12 mouse cellular contexts compared by ENCODE assay signal in the genomic region with DNA sequence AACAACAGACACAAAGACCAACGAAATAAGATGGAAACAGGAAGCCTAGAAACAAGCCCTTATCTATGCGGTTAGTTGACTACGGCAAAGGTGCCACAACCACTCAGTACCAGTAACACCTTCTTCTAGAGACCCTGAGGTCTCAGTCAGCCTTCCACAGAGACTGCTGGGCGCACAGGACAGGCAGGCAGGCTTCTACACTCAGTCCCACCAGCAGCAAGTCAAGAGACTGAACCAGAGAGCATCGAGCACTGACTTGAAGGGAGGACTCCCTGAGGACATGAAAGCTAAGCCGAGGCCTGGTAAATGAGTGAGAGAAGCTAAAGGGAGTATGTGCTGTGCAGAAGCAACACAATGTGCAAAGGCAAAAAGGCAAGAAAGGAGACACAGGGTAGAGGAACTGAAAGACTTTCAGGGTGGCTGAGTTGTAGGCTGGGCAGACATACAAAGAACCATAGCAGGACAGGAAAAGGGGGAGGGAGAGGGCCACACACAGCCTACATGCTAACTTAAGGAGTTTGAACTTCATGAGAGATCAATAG. TPM values are rescaled to one million over a fixed set of nuclear protein-coding genes. Genes with fewer than 3 reads are reported as not detected.
DNase-seq lines count a peak whose midpoint lies in the region; ATAC-seq and TF ChIP-seq lines count a peak whose summit lies in the region.
"Had no signal": no experiment of that assay in that cellular context is flagged by ENCODE, and none has a peak within 500 bp of the region (broad histone marks: within the 10 kb centered on the region; RNA-seq: fewer than 3 reads in every experiment).

No protein-coding gene starts in this region.

- peaks cover 15% of the 10 kb centered on the region for H3K4me1 ChIP-seq in lung, postnatal 0 days (ENCODE audit: insufficient read depth, low read depth, low read length)
- H3K4me1 ChIP-seq in CH12.LX (ENCODE audit: control insufficient read depth in 1 of 2, insufficient read depth in 2 of 2): peaks cover 15 to 62% of the 10 kb centered on the region in 2 experiments
- H3K4me1 ChIP-seq: embryonic facial prominence, embryonic 13.5 days had no signal

- H3K4me3 ChIP-seq in lung, postnatal 0 days (ENCODE audit: low read depth, low read length): no peak overlapping the region
- peak overlapping the region; percentile 14 to 39 (median 23) for H3K4me3 ChIP-seq in CH12.LX (replicated peaks in 1 of 3; ENCODE audit: low read depth in 2 of 3, low read length in 2 of 3, poor library complexity in 1 of 3)
- H3K4me3 ChIP-seq: embryonic facial prominence, embryonic 13.5 days; left cerebral cortex, adult 2 months; stomach, embryonic 15.5 days had no signal

- peak; percentile 33; the same call in 1 of the 2 replicates for TF ChIP-seq POLR2A in CH12.LX (IDR thresholded peaks at IDR 0.05; ENCODE audit: low read depth, low read length)

- in situ Hi-C loops in CH12.LX (cut with MboI; ENCODE audit: low pct_ligation_motif_present, low pct_unique_long_range_greater_than_20kb, low sequenced_read_pairs): no loop called here

- H3K27me3 ChIP-seq in lung, postnatal 0 days (replicated peaks; ENCODE audit: insufficient read depth, low read length): no peaks in the 10 kb centered on the region
- H3K27me3 ChIP-seq in CH12.LX (replicated peaks): no peaks in the 10 kb centered on the region
- H3K27me3 ChIP-seq: embryonic facial prominence, embryonic 13.5 days; stomach, embryonic 15.5 days had no signal

- 80% methylated on average over 6 of the region's 6 CpGs for WGBS in lung, postnatal 0 days

- H3K36me3 ChIP-seq in lung, postnatal 0 days (ENCODE audit: insufficient read depth, low read length): no peaks in the 10 kb centered on the region; the same call in 1 of the 2 replicates
- H3K36me3 ChIP-seq in CH12.LX (replicated peaks in 1 of 2; ENCODE audit: control insufficient read depth in 1 of 2, insufficient read depth in 1 of 2, low read length in 1 of 2): peaks cover 3 to 51% of the 10 kb centered on the region in 2 experiments

- DNase-seq in lung, postnatal 0 days (ENCODE audit: low spot score): no peak
- DNase-seq in lung, postnatal 25 days (ENCODE audit: low spot score): no peak
- peak; percentile 76 for DNase-seq in CH12.LX (ENCODE audit: extremely low read depth)
- no peak for DNase-seq in frontal cortex, adult 2 months (ENCODE audit: extremely low spot score in 1 of 2, low spot score in 1 of 2)
- DNase-seq in gastrocnemius, postnatal 10 days: no peak
- DNase-seq: adrenal gland, postnatal 10 days; heart, postnatal 4 days had no signal

- H3K9ac ChIP-seq in lung, postnatal 0 days (replicated peaks; ENCODE audit: low read depth): no peak overlapping the region
- H3K9ac ChIP-seq in CH12.LX (ENCODE audit: insufficient read depth, low read depth): peak overlapping the region; percentile 55
- H3K9ac ChIP-seq: embryonic facial prominence, embryonic 13.5 days; stomach, embryonic 15.5 days had no signal

- TF ChIP-seq EP300 in lung, postnatal 0 days (IDR thresholded peaks at IDR 0.05): no peak
- TF ChIP-seq EP300 in CH12.LX (IDR thresholded peaks at IDR 0.05; ENCODE audit: low read length): peak; percentile 68

- peak overlapping the region; percentile 14; the same call in 1 of the 2 replicates for H3K27ac ChIP-seq in lung, postnatal 0 days (ENCODE audit: low read length)
- H3K27ac ChIP-seq in CH12.LX (ENCODE audit: insufficient read depth, low read depth): peak overlapping the region; percentile 97
- H3K27ac ChIP-seq: embryonic facial prominence, embryonic 13.5 days; left cerebral cortex, adult 2 months; stomach, embryonic 15.5 days had no signal

- no peak overlapping the region for H3K4me2 ChIP-seq in lung, postnatal 0 days (replicated peaks; ENCODE audit: low read depth, low read length)
- H3K4me2 ChIP-seq in CH12.LX (ENCODE audit: insufficient read depth, low read depth, poor library complexity, severe bottlenecking): peak overlapping the region; percentile 98
- H3K4me2 ChIP-seq: embryonic facial prominence, embryonic 13.5 days; stomach, embryonic 15.5 days had no signal

- TF ChIP-seq CTCF in lung, postnatal 0 days (IDR thresholded peaks at IDR 0.05): no peak; the same call in 1 of the 2 replicates
- TF ChIP-seq CTCF in CH12.LX (conservative IDR thresholded peaks at IDR 0.05 in 1 of 2, IDR thresholded peaks at IDR 0.05 in 1 of 2; ENCODE audit: low read depth in 2 of 2, low read length in 2 of 2): no peak

- peaks cover 20% of the 10 kb centered on the region for H3K79me2 ChIP-seq in CH12.LX (replicated peaks; ENCODE audit: control insufficient read depth, extremely low read depth, insufficient read depth, poor library complexity, severe bottlenecking)

- ATAC-seq in lung, postnatal 0 days: no peak
- ATAC-seq in common myeloid progenitor, adult 5-6 weeks (replicated peaks; ENCODE audit: low read depth, poor library complexity, severe bottlenecking): peak; percentile 53
- peak; percentile 25; the same call in 1 of the 2 replicates for ATAC-seq in megakaryocyte progenitor cell, adult 5-6 weeks (replicated peaks; ENCODE audit: poor library complexity)

- H3K9me3 ChIP-seq in lung, postnatal 0 days (ENCODE audit: low read length): no peaks in the 10 kb centered on the region
- H3K9me3 ChIP-seq in CH12.LX (replicated peaks; ENCODE audit: low read length): no peaks in the 10 kb centered on the region
- H3K9me3 ChIP-seq: embryonic facial prominence, embryonic 13.5 days; stomach, embryonic 15.5 days had no signal

- TF ChIP-seq RAD21 in CH12.LX (IDR thresholded peaks at IDR 0.05; ENCODE audit: low read depth, low read length): no peak

- dilution Hi-C loops in CH12.LX (cut with MboI; ENCODE audit: extremely low pct_ligation_motif_present, extremely low pct_unique_long_range_greater_than_20kb, low sequenced_read_pairs): no loop called here

TF ChIP-seq in CH12.LX, 34 proteins besides CTCF, POLR2A, EP300 and RAD21 (continues in another document):
- TF ChIP-seq MAFK (IDR thresholded peaks at IDR 0.05; ENCODE audit: insufficient replicate concordance, low read length): 0 out of 2 replicates have a peak, but pooled peaks have one; percentile 19
- TF ChIP-seq KAT2A (IDR thresholded peaks at IDR 0.05; ENCODE audit: insufficient replicate concordance, low read length): 0 out of 2 replicates have a peak, but pooled peaks have one; percentile 15
- peak; percentile 57; the same call in 1 of the 2 replicates for TF ChIP-seq MXI1 (IDR thresholded peaks at IDR 0.05; ENCODE audit: low read depth, low read length)
- no peak for TF ChIP-seq BHLHE40 (IDR thresholded peaks at IDR 0.05; ENCODE audit: low read depth, low read length)
- TF ChIP-seq TCF12 (IDR thresholded peaks at IDR 0.05; ENCODE audit: low read depth, low read length): peak; percentile 18; the same call in 1 of the 2 replicates

RNA-seq across cellular contexts. Expression of a gene that starts 16.8 kb away (rescaled TPM):
- 10.5 and 10.9 TPM in 2 replicates for polyA plus RNA-seq in lung, postnatal 0 days (2015; fragmentation: Nextera tagmentation; extraction: Ambion mirVana)
- total RNA-seq in CH12.LX (2012; rRNA removed): 8.1 and 8.7 TPM in 2 replicates
- total RNA-seq in CH12.LX (2014; rRNA removed): 7.4 and 7.9 TPM in 2 replicates
- polyA plus RNA-seq in CH12.LX (2012; ENCODE audit: insufficient read length, low read depth): 12.8 and 15.8 TPM in 2 replicates
- 9.4 and 13.4 TPM in 2 replicates for total RNA-seq in common myeloid progenitor, adult 5-6 weeks (2017)
- total RNA-seq in megakaryocyte progenitor cell, adult 5-6 weeks (2015): 12.6 and 13.2 TPM in 2 replicates
- total RNA-seq in megakaryocyte progenitor cell, adult 5-6 weeks (2017): 7.7 and 9.2 TPM in 2 replicates
- 24.2 and 28.5 TPM in 2 replicates for polyA plus RNA-seq in frontal cortex, adult 2 months (2012; rRNA removed)
- total RNA-seq in gastrocnemius, postnatal 10 days (2021): 10 to 100 TPM; 19.9 to 25.2 TPM

RNA-seq across cellular contexts. Expression of a gene that starts 17.2 kb away (rescaled TPM):
- polyA plus RNA-seq in lung, postnatal 0 days (2015; fragmentation: Nextera tagmentation; extraction: Ambion mirVana): 2.9 and 3.7 TPM in 2 replicates
- total RNA-seq in CH12.LX (2012; rRNA removed): 0.13 and 0.21 TPM in 2 replicates
- total RNA-seq in CH12.LX (2014; rRNA removed): 0.13 TPM in 1 of 2 replicates, not detected in the other
- polyA plus RNA-seq in CH12.LX (2012; ENCODE audit: insufficient read length, low read depth): 0.38 and 0.50 TPM in 2 replicates
- total RNA-seq in common myeloid progenitor, adult 5-6 weeks (2017): not detected in 2 replicates
- total RNA-seq in megakaryocyte progenitor cell, adult 5-6 weeks (2015): not detected in 2 replicates
- total RNA-seq in megakaryocyte progenitor cell, adult 5-6 weeks (2017): not detected in 2 replicates
- polyA plus RNA-seq in frontal cortex, adult 2 months (2012; rRNA removed): 0.17 TPM in 1 of 2 replicates, not detected in the other
- not detected for total RNA-seq in gastrocnemius, postnatal 10 days (2021)
- total RNA-seq: adrenal gland, postnatal 10 days; heart, postnatal 4 days had no signal
- polyA plus RNA-seq: stomach, embryonic 15.5 days had no signal

RNA-seq across cellular contexts. Expression of a gene that starts 42.8 kb away (rescaled TPM):
- polyA plus RNA-seq in lung, postnatal 0 days (2015; fragmentation: Nextera tagmentation; extraction: Ambion mirVana): 14.3 and 15.9 TPM in 2 replicates
- total RNA-seq in CH12.LX (2012; rRNA removed): 21.3 and 21.4 TPM in 2 replicates
- total RNA-seq in CH12.LX (2014; rRNA removed): 17.3 TPM in 2 replicates
- polyA plus RNA-seq in CH12.LX (2012; ENCODE audit: insufficient read length, low read depth): 28.2 and 29.4 TPM in 2 replicates
- total RNA-seq in common myeloid progenitor, adult 5-6 weeks (2017): 13.4 and 16.9 TPM in 2 replicates
- 18.3 and 21.2 TPM in 2 replicates for total RNA-seq in megakaryocyte progenitor cell, adult 5-6 weeks (2015)
- 14.4 and 20.1 TPM in 2 replicates for total RNA-seq in megakaryocyte progenitor cell, adult 5-6 weeks (2017)
- polyA plus RNA-seq in frontal cortex, adult 2 months (2012; rRNA removed): 31.5 and 32.3 TPM in 2 replicates
- total RNA-seq in gastrocnemius, postnatal 10 days (2021): 1 to 10 TPM; 5.2 to 7.0 TPM

RNA-seq across cellular contexts. Expression of a gene that starts 44.6 kb away (rescaled TPM):
- polyA plus RNA-seq in lung, postnatal 0 days (2015; fragmentation: Nextera tagmentation; extraction: Ambion mirVana): 46.3 and 50.1 TPM in 2 replicates
- total RNA-seq in CH12.LX (2012; rRNA removed) (40.2 and 42.6 TPM in 2 replicates), CH12.LX (2014; rRNA removed) (29.7 and 31.9 TPM in 2 replicates)
- 21.3 and 21.7 TPM in 2 replicates for polyA plus RNA-seq in CH12.LX (2012; ENCODE audit: insufficient read length, low read depth)
- 23.6 and 24.3 TPM in 2 replicates for total RNA-seq in common myeloid progenitor, adult 5-6 weeks (2017)
- 30.9 and 32.4 TPM in 2 replicates for total RNA-seq in megakaryocyte progenitor cell, adult 5-6 weeks (2015)
- 25.1 and 28.5 TPM in 2 replicates for total RNA-seq in megakaryocyte progenitor cell, adult 5-6 weeks (2017)
- polyA plus RNA-seq in frontal cortex, adult 2 months (2012; rRNA removed): 47.0 and 47.1 TPM in 2 replicates
- 10 to 100 TPM; 24.2 to 26.9 TPM for total RNA-seq in gastrocnemius, postnatal 10 days (2021)

RNA-seq across cellular contexts. Expression of a gene that starts 50.1 kb away (rescaled TPM):
- polyA plus RNA-seq in lung, postnatal 0 days (2015; fragmentation: Nextera tagmentation; extraction: Ambion mirVana): 82.3 and 97.4 TPM in 2 replicates
- total RNA-seq in CH12.LX (2012; rRNA removed): 144 and 193 TPM in 2 replicates
- 205 and 223 TPM in 2 replicates for total RNA-seq in CH12.LX (2014; rRNA removed)
- polyA plus RNA-seq in CH12.LX (2012; ENCODE audit: insufficient read length, low read depth): 7.9 and 11.2 TPM in 2 replicates
- total RNA-seq in common myeloid progenitor, adult 5-6 weeks (2017): 50.5 and 55.0 TPM in 2 replicates
- 261 and 316 TPM in 2 replicates for total RNA-seq in megakaryocyte progenitor cell, adult 5-6 weeks (2015)
- 26.3 and 49.1 TPM in 2 replicates for total RNA-seq in megakaryocyte progenitor cell, adult 5-6 weeks (2017)
- 79.7 and 94.9 TPM in 2 replicates for polyA plus RNA-seq in frontal cortex, adult 2 months (2012; rRNA removed)
- total RNA-seq in gastrocnemius, postnatal 10 days (2021): 10 to 100 TPM; 65.5 to 80.5 TPM
